Mouse (Mus musculus) skeletal muscle tissue, postnatal 0 days (tissue): Measurements from ENCODE around the gene Yars. TPM values are rescaled to one million over a fixed set of nuclear protein-coding genes. Genes with fewer than 3 reads are reported as not detected.

Experiments used
- polyA plus RNA-seq: library from polyadenylated mRNA; unstranded; fragments of >200 nt; fragmentation: Nextera tagmentation; extraction: Ambion mirVana; gene quantifications from 2 replicates; pipeline ENCODE4 v1.2.1, GENCODE M21; 2015

The Yars gene
- polyA plus RNA-seq: 32.6 and 35.0 TPM in 2 replicates

GRCm38 (mm10) chr4:129189542-129190519, at the start of gene Yars, which contains the start of gene S100pbp:
Gene Yars (plus strand): TSS chr4:129189760.
Gene S100pbp (minus strand): TSS chr4:129189727.

GRCm38 (mm10) chr4:129261196-129261595, 71.6 kb downstream of the Yars start, which contains the start of gene C77080:
Gene C77080 (minus strand): TSS chr4:129261404.

Other genes with a start within 250 kb of the Yars start
- gene Azin2, start 227.3 kb upstream of the Yars start, polyA plus RNA-seq: 7.4 and 7.5 TPM in 2 replicates
- 98.0 and 152 TPM in 2 replicates for gene Ak2, start 197.8 kb upstream of the Yars start, polyA plus RNA-seq
- gene Rnf19b, start 131.5 kb upstream of the Yars start, polyA plus RNA-seq: 5.9 and 6.1 TPM in 2 replicates
- 2.8 and 4.1 TPM in 2 replicates for gene Tmem54, start 84.2 kb upstream of the Yars start, polyA plus RNA-seq
- gene Hpca, start 67.7 kb upstream of the Yars start, polyA plus RNA-seq: 0.89 and 1.2 TPM in 2 replicates
- gene Fndc5, start 52.8 kb upstream of the Yars start, polyA plus RNA-seq: 37.6 and 38.1 TPM in 2 replicates
- 5.4 and 6.2 TPM in 2 replicates for gene S100pbp, start within 50 bp of the Yars start, polyA plus RNA-seq
- 1.2 and 1.3 TPM in 2 replicates for gene C77080, start 71.6 kb downstream of the Yars start, polyA plus RNA-seq
- 36.7 and 40.0 TPM in 2 replicates for gene Sync, start 97.9 kb downstream of the Yars start, polyA plus RNA-seq
- 188 and 198 TPM in 2 replicates for gene Rbbp4, start 145.6 kb downstream of the Yars start, polyA plus RNA-seq
- 28.6 and 30.2 TPM in 2 replicates for gene Zbtb8os, start 145.9 kb downstream of the Yars start, polyA plus RNA-seq
- gene Zbtb8a, start 188.4 kb downstream of the Yars start, polyA plus RNA-seq: 3.8 and 6.5 TPM in 2 replicates